Mouse (Mus musculus) hematopoietic multipotent progenitor cell, adult 10-12 weeks (in vitro differentiated cells): ENCODE data around the gene Isoc2b. TPM values are rescaled to one million over a fixed set of nuclear protein-coding genes. Genes with fewer than 3 reads are reported as not detected.

Source experiments
- polyA plus RNA-seq: library from polyadenylated mRNA; stranded (reverse); fragments of >175 nt; gene quantifications from 2 replicates; pipeline ENCODE4 v1.2.3, GENCODE M21; 2012; ENCODE audit warnings: low replicate concordance

The Isoc2b gene
- 1.5 and 1.6 TPM in 2 replicates for polyA plus RNA-seq

GRCm38 (mm10) chr7:4870133-4870532, at the start of gene Isoc2b:
Gene Isoc2b, minus strand, starts transcription at chr7:4870258.

DNA sequence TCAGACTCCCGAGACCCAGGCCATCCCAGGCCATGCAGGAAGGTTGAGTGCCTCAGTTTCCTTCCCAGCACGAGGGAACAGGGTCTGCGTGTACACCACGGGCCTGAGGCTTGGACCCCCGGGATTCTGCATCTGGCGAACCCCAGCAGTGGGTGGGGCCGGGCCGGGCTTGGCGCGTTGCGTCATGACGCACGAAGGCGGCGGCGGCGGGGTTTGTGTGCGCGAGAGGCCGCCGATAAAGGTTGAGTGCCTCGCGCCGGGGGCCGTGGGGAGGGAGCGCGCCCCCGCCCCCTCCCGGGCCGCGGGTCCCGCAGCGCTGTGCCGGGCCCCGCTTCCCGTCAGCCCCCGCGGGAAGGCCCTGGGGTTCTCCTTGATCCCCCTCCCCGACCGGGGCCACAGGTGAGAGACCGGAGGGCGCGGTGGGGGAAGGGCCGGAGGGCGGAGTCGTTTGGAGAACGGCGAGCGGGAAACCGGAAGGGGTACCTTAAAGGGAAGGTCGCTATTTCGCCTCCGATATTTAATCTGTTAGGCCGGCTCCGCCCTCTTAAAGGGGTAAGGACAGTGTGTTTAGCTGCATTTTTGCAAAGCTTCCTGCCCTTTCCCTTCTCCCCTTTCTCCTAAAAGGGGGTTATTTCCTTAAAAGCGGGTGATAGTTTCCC, 45.1 kb upstream of the Isoc2b start, which contains the start of gene Zfp628:
Gene Zfp628 (plus strand): TSS at position 211 of the 659 bp plus-strand sequence.

DNA sequence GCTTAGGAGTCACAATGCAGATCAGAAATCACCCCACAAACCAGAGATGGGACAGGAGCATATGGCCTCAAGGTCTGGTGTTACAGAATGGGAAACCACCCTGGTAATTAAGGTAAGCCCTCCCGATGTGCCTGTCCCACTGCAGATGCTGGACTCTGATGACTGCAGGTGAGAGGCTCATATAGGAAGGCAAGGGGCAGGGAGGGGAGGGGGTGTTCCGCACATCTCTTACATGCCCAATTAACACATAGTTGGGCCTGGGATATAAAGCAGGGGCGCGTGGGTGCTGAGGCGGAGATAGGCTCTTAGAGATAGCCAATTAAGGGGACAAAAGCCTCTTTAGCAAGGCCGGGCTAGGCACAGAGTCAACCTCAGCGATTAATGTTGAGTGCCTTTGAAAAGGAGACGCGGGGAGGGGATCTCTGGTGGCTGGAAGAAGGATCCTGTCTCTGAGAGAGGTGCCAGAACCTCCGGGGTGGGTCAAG, 36.5 kb upstream of the Isoc2b start, which contains the start of gene Gm36210:
Gene Gm36210 (minus strand): TSS at position 51 of the 485 bp plus-strand sequence.

GRCm38 (mm10) chr7:4876753-4877221, 6.7 kb upstream of the Isoc2b start, which contains the start of gene Isoc2a:
Gene Isoc2a, plus strand, starts transcription at chr7:4877153.

GRCm38 (mm10) chr7:4844245-4844916, 25.7 kb downstream of the Isoc2b start, which contains the start of gene Shisa7:
Gene Shisa7, minus strand, starts transcription at chr7:4844696.

GRCm38 (mm10) chr7:4812303-4813104, 57.6 kb downstream of the Isoc2b start, which contains the start of gene Ube2s:
Gene Ube2s, minus strand, starts transcription at chr7:4812590.

Other genes starting within 250 kb of the Isoc2b start
- 2.6 and 8.1 TPM in 2 replicates for gene Tmem86b, start 238.8 kb downstream of the Isoc2b start, polyA plus RNA-seq
- gene Ppp6r1, start 211.2 kb downstream of the Isoc2b start, polyA plus RNA-seq: 241 and 493 TPM in 2 replicates
- gene Hspbp1, start 185.2 kb downstream of the Isoc2b start, polyA plus RNA-seq: 70.2 and 112 TPM in 2 replicates
- 0.12 and 0.15 TPM in 2 replicates for gene Brsk1, start 179.7 kb downstream of the Isoc2b start, polyA plus RNA-seq
- 1.00 and 1.3 TPM in 2 replicates for gene Tmem150b, start 145.0 kb downstream of the Isoc2b start, polyA plus RNA-seq
- 141 and 389 TPM in 2 replicates for gene Kmt5c, start 130.1 kb downstream of the Isoc2b start, polyA plus RNA-seq
- gene Cox6b2, start 117.2 kb downstream of the Isoc2b start, polyA plus RNA-seq: 6.8 and 13.1 TPM in 2 replicates
- gene Fam71e2, start 99.0 kb downstream of the Isoc2b start, polyA plus RNA-seq: not detected in 2 replicates
- gene Il11, start 87.4 kb downstream of the Isoc2b start, polyA plus RNA-seq: 0.09 TPM in 1 of 2 replicates, not detected in the other
- gene Tmem190, start 87.3 kb downstream of the Isoc2b start, polyA plus RNA-seq: not detected in 2 replicates
- 22.8 and 58.3 TPM in 2 replicates for gene Tmem238, start 80.6 kb downstream of the Isoc2b start, polyA plus RNA-seq
- 2,892 and 4,049 TPM in 2 replicates for gene Rpl28, start 77.4 kb downstream of the Isoc2b start, polyA plus RNA-seq
- 104 and 125 TPM in 2 replicates for gene Ube2s, start 57.7 kb downstream of the Isoc2b start, polyA plus RNA-seq
- gene Shisa7, start 25.6 kb downstream of the Isoc2b start, polyA plus RNA-seq: 0.09 and 1.7 TPM in 2 replicates
- 3.7 and 21.0 TPM in 2 replicates for gene Isoc2a, start 6.9 kb upstream of the Isoc2b start, polyA plus RNA-seq
- 0.17 TPM in 1 of 2 replicates, not detected in the other for gene Gm36210, start 36.3 kb upstream of the Isoc2b start, polyA plus RNA-seq
- gene Zfp628, start 45.0 kb upstream of the Isoc2b start, polyA plus RNA-seq: 49.2 and 81.2 TPM in 2 replicates
- gene Nat14, start 51.8 kb upstream of the Isoc2b start, polyA plus RNA-seq: 1.9 and 3.5 TPM in 2 replicates
- gene Ssc5d, start 55.5 kb upstream of the Isoc2b start, polyA plus RNA-seq: 0.11 and 0.21 TPM in 2 replicates
- 0.25 and 0.81 TPM in 2 replicates for gene Sbk2, start 94.1 kb upstream of the Isoc2b start, polyA plus RNA-seq
- gene Sbk3, start 100.9 kb upstream of the Isoc2b start, polyA plus RNA-seq: not detected in 2 replicates
- 57.7 and 140 TPM in 2 replicates for gene Zfp579, start 125.9 kb upstream of the Isoc2b start, polyA plus RNA-seq
- 60.5 and 72.3 TPM in 2 replicates for gene Zfp524, start 144.2 kb upstream of the Isoc2b start, polyA plus RNA-seq
- gene Fiz1, start 144.4 kb upstream of the Isoc2b start, polyA plus RNA-seq: 31.6 and 47.8 TPM in 2 replicates
- gene Gm44973, start 145.2 kb upstream of the Isoc2b start, polyA plus RNA-seq: 55.5 TPM in 1 of 2 replicates, not detected in the other
- gene Zfp865, start 150.1 kb upstream of the Isoc2b start, polyA plus RNA-seq: 97.4 and 264 TPM in 2 replicates
- 0.99 and 2.0 TPM in 2 replicates for gene Ccdc106, start 150.3 kb upstream of the Isoc2b start, polyA plus RNA-seq
- not detected in 2 replicates for gene 4632433K11Rik, start 163.9 kb upstream of the Isoc2b start, polyA plus RNA-seq
- 4.2 and 6.3 TPM in 2 replicates for gene Zfp784, start 168.2 kb upstream of the Isoc2b start, polyA plus RNA-seq
- 27.8 and 63.8 TPM in 2 replicates for gene Zfp580, start 181.3 kb upstream of the Isoc2b start, polyA plus RNA-seq
- gene U2af2, start 191.9 kb upstream of the Isoc2b start, polyA plus RNA-seq: 344 and 667 TPM in 2 replicates
- gene Epn1, start 210.0 kb upstream of the Isoc2b start, polyA plus RNA-seq: 685 and 1,033 TPM in 2 replicates
- gene Rfpl4, start 246.7 kb upstream of the Isoc2b start, polyA plus RNA-seq: not detected in 2 replicates